Mouse (Mus musculus): ENCODE data around the gene Cdh12.

DNA sequence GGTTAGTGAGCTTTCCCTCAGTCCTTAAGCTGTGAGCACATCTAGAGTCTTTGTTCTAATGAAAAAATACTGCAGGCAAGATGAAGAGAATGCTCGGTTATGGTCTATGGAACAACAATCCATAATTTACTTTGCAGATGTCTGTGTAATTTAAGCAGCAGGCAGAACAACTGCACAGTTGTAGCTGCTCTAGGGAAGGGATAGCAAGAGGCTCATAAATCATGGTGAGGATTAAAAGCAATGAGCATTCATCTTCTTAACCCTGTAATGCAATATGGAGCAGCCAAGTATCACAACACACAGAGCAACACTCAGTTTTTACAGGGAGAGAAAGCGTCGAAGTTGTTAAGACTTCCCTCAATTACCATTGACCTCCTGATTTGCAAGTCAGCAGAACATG lies 387.9 kb downstream of the Cdh12 start:
- no peak for TF ChIP-seq HCFC1 (IDR thresholded peaks at IDR 0.05; ENCODE audit: borderline replicate concordance, insufficient read depth, low read length)
- no peak for TF ChIP-seq ZC3H11A (IDR thresholded peaks at IDR 0.05; ENCODE audit: borderline replicate concordance, low read depth, low read length)
- TF ChIP-seq CHD2 (IDR thresholded peaks at IDR 0.05; ENCODE audit: low read depth, low read length) = no peak
- TF ChIP-seq MAFK (IDR thresholded peaks at IDR 0.05; ENCODE audit: insufficient read depth, low read depth, low read length) = no peak

All from ES-E14 (cell line).